Mouse (Mus musculus) heart, postnatal 36 days (tissue): ENCODE results near the gene Gm28374. TPM values are rescaled to one million over a fixed set of nuclear protein-coding genes. Genes with fewer than 3 reads are reported as not detected.
"Not testable (repeated sequence)": the region's sequence is repeated elsewhere in the genome, so short reads cannot be mapped to it uniquely, and the experiment has no call there.

Experiments used
- DNase-seq, 2 experiments: peaks; one replicate each; pipeline ENCODE4 v3.0.0; 2021 to 2022
- intact Hi-C: fragments of 180-260 bp; cut with DNase I; formaldehyde crosslinking; loops from one replicate; pipeline ENCODE4 v1.15.1; 2025
- total RNA-seq, 2 experiments: library from RNA; stranded (reverse); gene quantifications; 2 replicates each; pipeline ENCODE4 v1.2.3; 2021

The Gm28374 gene
- total RNA-seq, 2 experiments from 2014 or later: not detected

DNA sequence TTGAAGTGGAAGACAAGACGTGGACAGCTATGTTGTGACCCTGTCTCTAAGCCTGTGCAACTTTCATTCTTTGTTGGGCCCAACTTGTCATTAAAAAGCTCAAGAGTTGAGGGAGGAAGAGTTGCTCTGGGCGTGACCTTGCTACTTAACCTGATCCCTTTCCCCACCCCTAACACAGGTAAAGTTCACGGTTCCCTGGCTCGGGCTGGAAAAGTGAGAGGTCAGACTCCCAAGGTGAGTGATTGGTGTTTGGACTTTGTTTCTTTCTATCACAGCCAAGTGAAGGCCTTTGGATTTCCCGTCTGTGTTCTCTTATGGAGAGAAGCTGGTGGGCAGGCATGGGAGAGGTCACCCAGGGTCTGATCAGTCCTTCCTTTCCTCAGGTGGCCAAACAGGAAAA lies 23.1 kb downstream of the Gm28374 start:
- DNase-seq: no peak

GRCm38 (mm10) chr19:6058513-6058912 lies 23.5 kb downstream of the Gm28374 start:
- DNase-seq: no peak
- intact Hi-C loops: no loop called here

More for the DNA sequence above, 23.1 kb downstream of the Gm28374 start:
- intact Hi-C loops: no loop called here

- DNase-seq: peak; percentile 98 to 99
- intact Hi-C loops: loop anchor here (1.0 kb wide), 1 partner anchor 27 kb away; the partner anchor contains the start of genes Cdca5 and Zfpl1
These were observed 24.6 kb downstream of the Gm28374 start, which contains the start of the genes Mrpl49 and Fau for GRCm38 (mm10) chr19:6057313-6058096. Mrpl49 (minus strand) TSS chr19:6057785. Fau (plus strand) TSS chr19:6057844.

- no peak for DNase-seq
- intact Hi-C loops: loop anchor here (1.0 kb wide), 1 partner anchor 28 kb away; the partner anchor contains the start of genes Cdca5 and Zfpl1
These were observed 25.4 kb downstream of the Gm28374 start for GRCm38 (mm10) chr19:6056696-6057095.

GRCm38 (mm10) chr19:6054296-6054695 lies 27.8 kb downstream of the Gm28374 start:
- DNase-seq: no peak
- intact Hi-C loops: no loop called here

DNA sequence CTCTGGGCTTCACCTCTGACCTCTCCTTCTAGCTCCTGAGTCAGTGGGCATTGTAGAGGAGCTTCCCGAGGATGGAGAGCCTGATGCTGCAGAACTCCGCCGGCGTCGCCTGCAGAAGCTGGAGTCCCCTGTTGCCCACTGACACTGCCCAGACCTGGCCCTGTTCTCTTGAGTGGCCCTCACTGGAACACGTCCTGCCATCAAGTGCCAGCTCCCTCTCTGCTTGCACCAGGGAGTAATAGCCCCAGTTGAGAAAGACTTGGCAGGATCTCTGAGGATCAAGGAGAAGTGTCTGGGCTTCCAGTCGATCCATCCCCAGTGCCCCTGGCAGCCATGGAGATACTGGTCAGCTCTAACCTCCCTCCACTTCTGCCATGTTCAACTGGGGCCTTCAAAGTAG lies 29.5 kb downstream of the Gm28374 start:
- intact Hi-C loops: no loop called here
- DNase-seq: peak in 1 of 2 experiments; percentile 1

GRCm38 (mm10) chr19:6048681-6049410 lies 33.2 kb downstream of the Gm28374 start:
- intact Hi-C loops: loop anchor here (5.0 kb wide), 2 partner anchors 78 to 137 kb away; partner anchors contain the start of genes Dpf2 and Snx15
- DNase-seq: no peak

DNA sequence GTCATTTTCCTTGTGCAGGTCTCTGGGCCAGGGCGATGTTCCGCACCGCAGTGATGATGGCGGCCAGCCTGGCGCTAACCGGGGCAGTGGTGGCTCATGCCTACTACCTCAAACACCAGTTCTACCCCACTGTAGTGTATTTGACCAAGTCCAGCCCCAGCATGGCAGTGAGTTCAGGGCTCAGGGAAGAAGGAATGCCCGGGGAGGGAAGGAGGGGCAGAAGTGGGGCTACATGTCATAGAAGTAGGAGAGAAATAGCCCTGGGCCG lies 34.2 kb downstream of the Gm28374 start:
- DNase-seq: no peak
- intact Hi-C loops: loop anchor here (5.0 kb wide), 2 partner anchors 79 to 136 kb away; partner anchors contain the start of genes Dpf2 and Snx15

DNA sequence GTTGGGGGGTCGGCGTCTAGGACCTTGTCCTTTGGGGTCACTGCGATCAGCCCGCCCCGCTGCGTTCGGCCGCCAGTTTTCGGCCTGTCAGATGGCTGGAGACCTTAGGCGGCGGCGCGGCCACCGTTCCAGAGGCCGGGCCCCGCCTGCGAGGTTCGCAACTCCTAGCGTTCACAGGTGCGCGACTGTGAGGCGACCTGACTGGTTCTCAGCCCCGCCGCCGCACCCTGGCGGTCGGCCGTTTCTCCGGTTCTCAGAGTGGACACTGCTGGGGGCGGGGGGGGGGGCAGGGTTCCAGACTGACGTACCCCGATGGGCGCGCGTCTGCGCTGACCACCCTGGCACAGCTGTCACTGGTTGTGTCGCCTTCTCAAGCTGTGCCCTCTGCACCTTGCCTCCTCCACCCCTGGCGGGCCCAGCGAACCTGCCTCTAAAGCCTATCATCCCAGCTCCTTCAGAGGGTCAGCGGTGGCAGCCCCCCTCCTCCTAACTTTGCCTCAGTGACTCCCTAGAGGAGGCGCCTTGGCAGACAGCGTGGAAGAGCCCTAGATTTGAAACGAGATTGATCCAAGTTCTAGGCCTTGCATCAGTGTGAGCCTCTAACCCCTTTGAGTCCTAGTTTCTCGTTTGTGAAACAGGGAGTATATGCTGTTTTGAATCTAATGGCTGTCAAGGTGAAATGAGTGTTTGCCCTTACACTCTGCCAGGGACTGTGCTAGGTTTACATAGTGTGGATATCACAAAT lies 34.7 kb downstream of the Gm28374 start:
- intact Hi-C loops: loop anchor here (5.0 kb wide), 2 partner anchors 80 to 135 kb away; partner anchors contain the start of genes Dpf2 and Snx15
- no peak for DNase-seq

DNA sequence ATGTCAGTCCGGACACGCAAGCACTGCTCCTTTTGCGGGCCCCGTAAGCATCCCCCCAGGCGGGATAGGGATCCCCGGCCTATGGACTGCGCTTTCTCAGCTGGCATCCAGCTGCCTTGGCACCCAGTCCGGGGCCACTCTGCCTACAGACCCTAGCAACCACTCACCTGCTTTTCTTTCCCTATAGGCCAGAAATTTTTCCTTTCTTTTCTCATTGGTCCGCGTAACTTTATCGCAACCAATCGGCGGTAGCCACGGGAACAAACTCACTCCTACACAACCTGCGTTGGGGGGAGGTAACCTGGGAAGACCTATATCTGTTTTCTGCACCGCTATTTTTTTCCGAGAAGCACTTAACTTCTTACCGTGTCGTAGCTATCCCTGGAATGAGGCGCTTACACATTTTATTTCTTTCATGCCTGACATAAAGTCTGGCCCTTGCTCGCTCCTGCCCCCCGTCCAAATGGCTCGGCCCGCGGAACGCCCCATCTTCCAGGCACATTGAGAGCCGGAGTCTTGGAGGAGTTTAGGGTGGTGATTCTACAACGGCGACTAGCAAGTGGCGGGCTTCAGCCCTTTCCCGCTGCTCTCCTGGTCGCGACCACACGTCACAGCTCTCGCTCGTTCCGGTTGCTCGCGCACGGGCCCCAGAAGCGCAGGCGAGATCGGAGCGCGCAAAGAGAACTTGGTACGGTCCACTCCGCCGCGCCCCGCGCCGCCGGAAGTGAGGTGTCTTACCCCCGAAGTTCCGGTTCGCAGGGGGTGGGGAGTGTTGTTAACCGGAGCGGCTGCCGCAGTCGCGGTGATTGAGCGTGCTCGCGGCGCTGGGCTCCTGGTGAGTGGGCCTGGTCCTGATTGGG lies 35.5 kb downstream of the Gm28374 start, which contains the start of gene Syvn1:
Gene Syvn1, plus strand, starts transcription at position 283 of the 860 bp plus-strand sequence.
- intact Hi-C loops: loop anchor here (5.0 kb wide), 2 partner anchors 81 to 134 kb away; partner anchors contain the start of genes Dpf2 and Snx15

DNA sequence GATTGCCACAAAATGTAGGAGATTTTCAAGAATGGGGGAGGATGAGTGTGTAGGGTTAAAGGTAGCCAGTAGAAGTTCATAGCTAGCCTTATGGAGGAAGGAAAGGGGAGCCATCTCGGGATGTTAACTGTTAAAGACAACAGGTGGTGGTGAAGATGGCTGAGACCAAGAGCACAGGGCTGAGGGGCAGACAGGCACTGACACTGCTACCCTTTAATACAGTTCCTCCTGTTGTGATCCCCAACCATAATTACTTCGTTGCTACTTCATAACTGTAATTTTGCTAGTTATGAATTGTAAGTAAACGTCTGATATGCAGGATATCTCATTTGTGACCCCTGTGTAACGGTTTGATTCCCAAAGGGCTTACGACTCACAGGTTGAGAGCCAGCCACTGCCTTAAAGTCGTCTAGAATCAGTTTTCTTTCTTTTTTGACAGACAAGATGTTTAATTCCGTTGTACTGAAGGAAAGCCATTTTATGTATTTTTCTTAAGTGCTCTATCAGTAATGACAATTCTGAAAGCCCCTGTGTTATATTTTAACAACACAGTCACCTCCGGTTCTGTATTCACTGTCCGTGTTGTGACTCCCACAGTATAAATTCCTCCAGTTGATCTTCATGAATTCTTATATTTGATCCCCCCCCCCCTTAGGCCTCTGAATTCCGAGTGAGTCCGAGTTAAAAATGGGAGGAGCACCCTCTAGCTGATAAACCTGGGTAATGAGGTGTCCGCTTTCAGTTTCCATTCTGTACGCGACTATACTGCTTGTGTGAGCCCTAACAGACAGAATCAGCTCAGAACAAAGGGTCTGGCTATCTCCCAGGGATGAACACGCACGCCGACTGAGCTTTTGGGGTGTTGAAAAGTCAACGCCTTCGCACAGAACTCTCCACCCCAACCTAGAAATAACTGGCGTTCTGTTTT lies 36.4 kb downstream of the Gm28374 start:
- no peak for DNase-seq
- intact Hi-C loops: loop anchor here (5.0 kb wide), 2 partner anchors 82 to 133 kb away; partner anchors contain the start of genes Dpf2 and Snx15

More for the DNA sequence above, 35.5 kb downstream of the Gm28374 start, which contains the start of gene Syvn1:
- peak; percentile 87 to 95 for DNase-seq

DNA sequence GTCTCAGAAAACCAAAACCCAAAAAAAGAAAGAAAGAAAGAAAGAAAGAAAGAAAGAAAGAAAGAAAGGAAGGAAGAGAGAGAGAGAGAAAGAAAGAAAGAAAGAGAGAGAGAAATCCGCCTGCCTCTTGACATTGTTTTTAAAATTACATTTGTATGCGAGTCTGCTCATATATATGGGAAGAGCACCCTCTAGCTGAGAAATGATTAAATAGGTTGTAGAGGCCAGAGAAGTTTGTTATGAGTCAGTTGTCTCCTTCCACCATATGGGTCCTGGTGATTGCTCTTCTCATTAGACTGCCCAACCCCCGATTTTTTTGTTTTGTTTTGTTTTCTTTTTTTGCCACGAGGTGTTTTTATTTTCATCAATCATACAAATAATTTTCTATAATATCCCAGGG lies 38.0 kb downstream of the Gm28374 start:
- intact Hi-C loops: loop anchor here (5.0 kb wide), 1 partner anchor 77 kb away; no protein-coding TSS in a partner anchor
- DNase-seq: not testable (repeated sequence)

GRCm38 (mm10) chr19:6042293-6042692 lies 39.8 kb downstream of the Gm28374 start:
- intact Hi-C loops: loop anchor here (5.0 kb wide), 1 partner anchor 75 kb away; no protein-coding TSS in a partner anchor

GRCm38 (mm10) chr19:6040002-6040401 lies 42.1 kb downstream of the Gm28374 start:
- DNase-seq: no peak
- intact Hi-C loops: loop anchor here (5.0 kb wide), 1 partner anchor 73 kb away; no protein-coding TSS in a partner anchor

More at GRCm38 (mm10) chr19:6042293-6042692, 39.8 kb downstream of the Gm28374 start:
- DNase-seq: no peak

GRCm38 (mm10) chr19:6038326-6038725 lies 43.7 kb downstream of the Gm28374 start:
- intact Hi-C loops: no loop called here
- DNase-seq: no peak

GRCm38 (mm10) chr19:6037695-6038094 lies 44.4 kb downstream of the Gm28374 start:
- no peak for DNase-seq
- intact Hi-C loops: no loop called here

GRCm38 (mm10) chr19:6035966-6036585 lies 46.0 kb downstream of the Gm28374 start:
- DNase-seq: no peak
- intact Hi-C loops: no loop called here
